Mouse (Mus musculus) spleen, postnatal 4 days (tissue): ENCODE data around the gene Fam53b.
A peak's percentile ranks its signal among the peaks of the same experiment; 100 is the strongest.

Source experiments
- DNase-seq, 2 experiments: peaks; one replicate each; pipeline ENCODE4 v3.0.0; 2022; ENCODE audit warnings: low spot score in 2 of 2

Gene Fam53b

DNA sequence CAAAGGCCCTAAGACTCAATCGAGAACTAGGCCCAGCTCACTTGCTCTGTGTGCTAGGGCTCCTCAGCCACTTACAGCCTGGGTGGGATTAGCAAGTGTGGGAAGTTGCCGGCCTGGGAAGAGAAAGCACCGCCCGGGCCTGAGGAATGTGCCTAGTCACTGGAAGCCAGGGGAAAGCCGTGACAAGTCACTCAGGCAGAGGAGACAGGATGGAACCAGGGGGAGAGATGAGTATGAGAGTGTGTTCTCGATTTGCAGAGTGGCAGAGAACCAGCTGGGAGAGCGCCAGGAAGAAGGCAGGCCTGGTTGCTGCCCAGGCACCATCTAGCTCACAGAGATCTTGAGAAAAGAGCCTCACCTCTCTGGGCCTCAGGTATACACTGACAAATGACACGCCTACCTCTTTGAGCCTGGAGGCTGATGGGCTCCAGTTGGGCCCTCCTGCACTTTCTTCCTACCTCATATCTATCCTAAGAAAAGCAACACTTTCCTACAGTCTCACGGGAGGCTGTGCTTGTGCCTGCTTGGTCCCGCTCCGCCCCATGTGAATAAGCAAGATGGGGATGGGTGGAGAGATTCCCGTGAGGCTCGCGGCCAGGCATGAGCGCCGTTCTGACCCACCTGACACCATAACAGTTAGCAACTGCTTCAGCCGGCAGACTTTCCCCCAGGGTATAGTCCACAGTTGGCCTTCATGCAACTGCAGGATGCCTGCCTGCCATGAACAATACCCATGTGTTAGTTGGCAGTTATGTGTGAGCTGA, 77.4 kb downstream of the Fam53b start:
- DNase-seq, result no peak

DNA sequence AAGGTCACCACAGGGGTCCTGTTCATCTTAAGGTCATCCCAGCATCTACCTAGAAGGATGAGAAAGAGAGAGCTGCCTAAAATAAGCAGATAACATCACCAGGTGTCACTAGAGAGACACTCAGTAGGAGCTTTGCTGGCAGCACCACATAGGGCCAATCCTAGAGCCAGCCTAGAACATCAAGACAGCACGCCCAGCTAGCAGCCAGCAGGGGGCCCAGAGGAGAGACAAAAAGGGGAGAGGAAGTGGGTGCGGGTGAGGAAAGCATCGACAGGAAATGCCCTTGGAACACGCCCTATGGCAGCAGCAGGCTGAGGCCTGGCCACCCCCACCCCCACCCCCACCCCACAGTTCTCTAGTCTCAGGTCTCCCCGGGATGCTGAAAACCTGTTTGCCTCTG, 78.5 kb downstream of the Fam53b start:
- peak; percentile 84 to 91 for DNase-seq

DNA sequence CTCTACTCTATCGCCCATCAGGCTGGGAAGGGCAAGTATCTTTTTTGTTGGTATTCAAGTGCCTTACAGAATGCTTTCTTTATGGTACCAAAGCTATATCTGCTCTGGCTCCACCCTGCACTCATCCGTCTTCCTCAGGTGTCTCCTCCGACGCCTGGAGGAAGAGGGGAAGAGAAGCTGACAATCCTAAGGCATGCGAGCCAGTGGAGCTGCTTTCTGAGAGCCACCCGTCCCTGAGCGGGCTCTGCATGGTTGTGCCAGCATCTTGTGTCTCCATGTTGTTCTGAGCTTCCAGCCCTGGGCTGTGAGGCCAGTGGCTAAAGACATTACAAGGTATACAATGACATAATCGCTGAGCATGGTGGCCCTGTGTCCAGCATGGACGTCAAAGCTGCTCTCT, 79.5 kb downstream of the Fam53b start:
- no peak for DNase-seq

DNA sequence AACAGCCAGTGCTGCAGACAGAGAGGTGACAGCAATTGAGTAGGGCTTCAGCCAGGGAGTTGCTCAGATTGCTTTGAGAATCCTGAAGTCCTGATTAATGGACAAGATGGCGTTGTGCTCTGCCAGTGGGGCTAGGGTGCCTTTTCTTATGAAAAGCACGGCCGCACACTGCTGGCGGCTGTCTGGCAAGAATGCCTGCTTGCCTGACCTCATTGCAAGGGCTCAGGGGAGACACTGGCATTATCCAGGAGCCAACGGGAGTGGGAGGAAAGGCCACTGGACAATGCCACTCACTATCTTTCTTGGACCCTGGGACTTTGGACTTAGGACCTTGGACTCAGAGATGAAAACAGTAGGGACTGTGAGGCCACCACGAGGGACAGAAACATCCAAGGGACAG, 80.2 kb downstream of the Fam53b start:
- DNase-seq, result no peak

DNA sequence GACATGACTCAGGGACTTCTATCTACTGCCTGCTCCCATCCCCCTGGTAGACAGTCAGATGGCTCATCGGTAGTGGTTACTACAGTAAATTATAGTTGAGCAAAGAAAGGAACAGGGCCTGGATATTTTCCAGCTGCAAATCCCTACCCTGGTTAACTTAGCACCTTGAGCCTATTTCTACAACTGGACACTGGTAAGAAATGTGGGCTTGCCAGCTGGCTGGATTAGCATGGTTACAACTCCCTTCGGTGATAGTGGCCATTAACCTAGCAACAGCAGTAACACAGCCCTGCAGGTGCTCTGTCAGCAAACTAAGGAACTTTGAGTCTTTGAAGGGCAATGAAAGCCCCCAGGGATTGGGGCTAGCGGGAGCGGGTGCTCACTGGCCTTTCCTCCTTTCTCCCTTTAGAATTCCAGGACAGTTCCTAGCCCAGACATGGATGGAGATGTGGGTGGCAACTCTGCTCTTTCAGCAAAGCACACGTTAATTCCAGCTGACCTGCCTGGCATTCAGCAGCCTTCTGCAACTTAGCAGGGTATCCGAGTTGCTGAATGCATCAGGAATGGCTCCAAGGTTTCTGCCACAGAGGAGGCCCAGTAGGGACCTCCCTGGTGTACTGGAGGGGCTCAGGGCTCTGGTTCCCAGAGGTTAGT, 81.4 kb downstream of the Fam53b start:
- DNase-seq, result no peak

DNA sequence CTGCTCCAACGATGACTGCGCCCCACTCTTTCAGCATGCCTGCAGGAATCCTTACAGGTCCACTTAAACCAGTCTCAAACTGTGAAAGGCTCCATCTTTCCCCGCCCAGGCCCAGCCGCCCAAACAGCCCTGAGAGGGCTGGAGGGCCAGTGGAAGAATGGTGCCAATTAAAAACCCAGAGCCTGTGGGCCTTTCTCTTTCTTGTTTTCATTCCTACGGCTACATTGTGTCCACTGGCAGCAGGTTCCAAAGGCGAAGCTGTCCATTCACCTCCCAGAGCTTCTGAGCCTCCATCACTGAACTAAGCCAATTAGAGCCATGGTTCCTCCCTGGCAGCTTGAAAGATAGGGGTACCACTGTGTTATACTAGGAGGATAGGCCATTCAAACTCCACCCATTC, 82.1 kb downstream of the Fam53b start:
- no peak for DNase-seq

DNA sequence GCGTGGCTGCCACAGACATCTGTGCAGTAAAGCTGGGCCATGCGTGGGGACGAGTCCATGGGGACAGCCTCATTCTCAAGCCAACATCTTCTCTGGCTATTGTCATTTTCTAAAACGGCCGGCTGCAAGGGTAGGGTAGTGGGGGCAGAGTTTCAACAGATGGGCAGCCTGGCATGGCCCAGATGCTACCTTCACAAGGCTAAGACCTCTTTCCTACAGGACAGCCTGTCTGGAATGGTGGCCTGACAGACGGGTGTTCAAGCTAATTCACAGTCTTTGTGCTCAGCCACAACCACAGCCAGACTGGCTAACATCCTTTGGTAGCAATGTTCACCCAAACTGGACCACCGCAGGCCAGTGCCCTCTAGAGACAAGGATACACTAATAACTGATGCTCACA, 83.2 kb downstream of the Fam53b start:
- DNase-seq, result no peak

DNA sequence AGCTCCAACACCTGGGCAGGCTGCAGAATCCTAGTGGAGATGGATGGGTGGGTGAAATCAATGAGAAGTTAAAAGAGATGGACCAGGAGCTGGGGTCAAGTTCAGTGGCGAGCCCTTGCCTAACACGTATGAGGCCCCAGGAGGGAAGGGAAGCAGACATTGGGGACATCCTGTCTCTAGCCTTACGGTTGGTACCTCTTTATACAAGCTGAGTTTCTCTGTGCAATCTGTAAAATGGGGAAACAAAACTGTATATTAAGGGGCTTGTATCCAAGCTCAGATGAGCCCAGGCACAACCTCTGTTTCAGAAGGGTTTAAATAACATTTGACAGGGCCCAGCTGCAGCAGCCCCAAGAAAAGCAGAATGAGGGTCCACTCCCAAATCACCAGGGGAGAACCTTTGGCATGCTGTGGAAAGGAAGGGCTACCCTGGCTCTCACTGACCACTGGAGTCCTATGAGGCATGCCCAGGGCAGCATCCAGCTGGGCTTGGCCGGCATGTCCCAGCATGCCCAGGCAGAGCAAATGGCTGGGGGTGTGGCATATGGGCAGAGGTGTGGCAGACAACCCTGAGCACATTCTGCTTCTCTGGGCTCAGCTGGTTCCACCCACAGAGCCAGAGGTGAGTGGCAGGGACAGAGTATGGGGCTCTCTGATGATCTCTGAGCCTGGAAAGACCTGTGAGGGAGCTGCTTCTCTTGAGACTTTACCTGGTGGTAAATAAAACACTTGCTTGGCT, 84.4 kb downstream of the Fam53b start:
- DNase-seq, result no peak

DNA sequence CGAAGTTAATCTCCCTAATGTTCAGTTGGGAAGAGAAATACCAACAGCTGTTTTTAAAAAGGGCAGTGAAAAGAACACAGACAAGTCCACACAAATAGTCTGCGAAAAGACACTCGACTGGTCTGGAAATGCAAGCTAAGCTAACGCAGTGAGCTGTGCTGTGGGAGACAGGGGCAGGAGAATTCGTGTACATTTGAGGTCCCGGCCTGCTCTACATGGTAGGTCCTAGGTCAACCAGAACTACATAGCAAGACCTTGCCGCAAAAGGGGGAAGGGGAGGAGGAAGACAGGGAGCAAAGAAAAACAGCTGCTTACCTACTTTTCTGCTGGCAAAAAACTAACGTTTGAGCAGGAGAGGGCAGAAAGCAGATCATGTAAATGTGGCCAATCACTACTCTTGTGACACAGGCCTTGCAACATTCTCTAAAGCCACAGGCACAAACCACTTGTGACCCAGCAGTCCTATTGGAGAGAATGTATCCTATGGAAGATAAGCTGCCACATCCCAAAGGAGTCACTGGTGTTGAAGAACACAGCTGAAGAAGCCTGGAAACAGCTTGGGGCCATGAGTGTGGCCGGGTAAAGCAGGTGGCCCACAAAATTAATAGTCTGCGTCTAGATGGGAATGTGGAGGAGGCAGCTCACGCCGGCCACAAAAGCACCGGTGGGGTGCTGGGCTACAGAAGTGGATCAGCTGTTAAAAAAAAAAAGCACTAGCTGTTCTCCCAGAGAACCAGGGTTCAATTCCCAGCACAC, 87.4 kb downstream of the Fam53b start:
- DNase-seq, result no peak

DNA sequence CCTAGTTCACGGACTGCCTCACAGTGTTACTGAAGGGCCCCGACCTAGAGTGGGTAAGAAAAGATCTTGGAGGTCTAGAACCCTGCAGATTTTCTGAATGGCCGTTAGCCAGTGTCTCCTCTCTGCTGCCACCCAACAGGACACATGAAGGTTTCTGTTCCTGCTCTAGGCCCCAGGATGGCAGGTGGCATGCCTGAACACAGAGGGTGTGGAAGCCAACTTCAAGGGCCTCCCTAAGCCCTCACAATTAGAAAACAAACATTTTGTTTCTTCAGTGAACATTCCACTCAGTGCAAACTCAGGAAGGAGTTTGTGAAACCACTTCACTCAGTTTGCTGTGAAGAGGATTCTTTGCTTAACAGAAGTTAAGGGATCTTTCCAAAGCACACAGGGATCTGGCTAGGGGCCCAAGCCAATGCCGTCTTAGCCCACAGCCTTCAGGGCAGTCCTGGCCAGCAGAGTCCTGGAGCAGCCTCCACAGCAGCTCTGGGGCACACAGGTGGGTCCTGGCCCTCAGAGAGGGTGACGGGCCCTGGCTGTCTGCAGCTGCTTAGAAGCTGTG, 89.1 kb downstream of the Fam53b start:
- DNase-seq, result no peak

DNA sequence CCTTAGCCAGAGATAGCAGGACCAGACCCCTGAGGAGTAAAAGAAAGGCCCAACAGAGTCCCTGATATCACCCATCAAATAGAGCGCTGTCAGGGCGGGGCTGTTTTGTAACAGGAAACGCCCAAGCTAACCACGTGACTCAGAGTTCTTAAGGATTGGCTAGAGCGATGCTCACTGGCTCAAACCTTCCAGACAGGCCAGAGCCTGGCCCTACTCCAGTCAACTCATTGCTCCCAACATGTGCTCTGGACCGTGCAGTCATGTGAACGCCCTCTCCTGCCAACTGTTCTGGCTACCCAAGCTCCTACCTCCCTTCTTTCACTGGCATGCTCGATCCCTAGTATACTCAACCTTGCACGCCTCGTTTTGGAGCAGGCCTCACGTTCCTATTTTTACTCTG, 89.8 kb downstream of the Fam53b start:
- peak in 1 of 2 experiments; percentile 56 for DNase-seq

DNA sequence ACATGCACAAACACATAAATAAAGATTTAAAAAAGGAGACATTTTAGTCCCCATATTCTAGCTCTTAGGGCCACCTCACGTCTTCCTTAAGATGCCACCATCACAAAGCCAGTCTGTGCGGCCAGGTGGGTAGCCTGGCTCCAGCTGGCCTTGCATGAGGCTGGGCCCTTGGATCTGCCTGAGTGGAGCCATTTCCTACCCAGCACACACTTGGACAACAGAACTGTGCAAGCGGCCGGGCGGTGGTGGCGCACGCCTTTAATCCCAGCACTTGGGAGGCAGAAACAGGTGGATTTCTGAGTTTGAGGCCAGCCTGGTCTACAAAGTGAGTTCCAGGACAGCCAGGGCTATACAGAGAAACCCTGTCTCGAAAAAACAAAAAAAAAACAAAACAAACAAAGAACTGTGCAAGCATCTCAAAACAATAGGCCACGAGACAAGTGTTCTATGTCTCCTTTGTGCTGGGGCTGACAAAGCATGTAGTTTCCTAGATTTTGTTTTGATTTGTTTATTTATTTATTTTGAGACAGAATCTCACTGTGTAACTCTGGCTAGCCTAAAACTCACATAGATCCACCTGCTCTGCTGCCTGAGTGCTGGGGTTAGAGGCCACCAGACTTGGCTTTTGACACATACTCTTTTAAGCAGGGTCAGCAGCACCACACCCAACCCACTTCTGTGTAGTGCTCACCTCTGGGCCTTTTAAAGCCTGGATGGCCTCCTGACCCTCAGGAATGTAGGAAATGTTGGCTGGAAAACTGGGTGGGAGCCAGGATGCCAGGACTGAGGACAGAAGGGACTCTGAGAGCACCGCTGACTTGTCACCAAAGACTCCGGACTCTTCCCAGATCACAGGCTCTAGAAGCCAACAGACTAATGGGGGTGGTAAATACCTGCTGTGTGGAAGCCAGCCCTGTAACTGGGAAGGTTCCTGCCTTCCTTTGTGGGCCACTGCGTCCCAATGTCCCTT, 91.0 kb downstream of the Fam53b start:
- DNase-seq, result no peak

DNA sequence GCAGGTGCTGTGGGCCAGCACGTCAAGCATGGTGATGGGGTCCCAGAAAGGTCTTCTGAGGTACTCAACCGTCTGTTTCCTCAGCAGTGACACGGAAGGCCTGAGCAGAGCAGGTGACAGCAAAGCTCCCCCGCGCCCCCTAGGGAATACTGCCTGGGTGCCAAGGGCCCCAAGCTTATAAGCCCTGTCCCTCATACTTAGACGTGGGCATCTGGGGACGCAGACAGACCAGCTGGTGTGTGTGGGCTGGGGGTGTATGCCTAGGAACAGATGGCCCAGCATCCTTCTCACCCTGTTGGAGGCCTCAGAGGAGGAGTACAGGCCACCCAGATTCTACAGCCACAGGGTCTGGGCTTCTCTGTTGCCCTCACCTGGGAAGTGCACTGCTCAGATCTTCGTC, 93.1 kb downstream of the Fam53b start:
- peak; percentile 81 to 91 for DNase-seq

DNA sequence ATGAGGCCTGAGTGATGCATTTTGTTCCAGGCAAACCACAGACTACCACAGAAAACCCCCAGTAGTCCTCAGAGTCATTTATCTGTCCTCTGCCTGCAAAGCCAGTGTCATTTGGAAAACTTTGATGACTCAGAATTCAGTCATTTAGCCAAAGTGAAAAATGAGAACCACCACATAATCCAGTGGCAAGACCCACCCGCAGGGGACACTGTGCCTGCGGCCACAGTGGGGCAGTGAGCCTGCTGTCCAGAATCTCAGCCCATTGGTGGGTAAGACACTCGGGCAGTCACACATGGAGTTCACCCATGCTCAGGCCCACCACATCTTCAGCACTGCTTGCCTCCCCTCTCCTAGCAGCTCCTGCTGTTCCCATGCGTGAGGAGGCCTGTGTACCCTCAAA, 94.1 kb downstream of the Fam53b start:
- no peak for DNase-seq

DNA sequence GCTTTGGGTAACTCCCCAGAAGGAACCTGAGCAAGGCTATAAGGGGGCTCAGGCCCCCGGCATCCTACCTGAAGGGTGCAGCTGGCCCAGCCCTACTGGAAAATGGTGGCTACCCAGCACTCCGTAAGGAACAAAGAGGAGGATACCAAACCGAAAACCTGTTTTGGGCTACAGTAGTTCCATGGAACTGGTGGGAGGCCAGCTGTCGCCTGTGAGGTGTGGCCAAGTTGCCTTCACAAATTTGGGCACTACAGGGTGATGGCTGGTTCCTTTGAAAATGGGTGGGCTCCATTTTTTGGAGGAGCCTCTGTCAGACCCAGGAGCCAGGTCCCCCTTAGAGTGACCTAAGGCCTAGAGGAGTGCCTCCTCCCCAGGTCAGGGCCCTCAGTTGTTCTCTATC, 98.4 kb downstream of the Fam53b start:
- DNase-seq, result no peak

DNA sequence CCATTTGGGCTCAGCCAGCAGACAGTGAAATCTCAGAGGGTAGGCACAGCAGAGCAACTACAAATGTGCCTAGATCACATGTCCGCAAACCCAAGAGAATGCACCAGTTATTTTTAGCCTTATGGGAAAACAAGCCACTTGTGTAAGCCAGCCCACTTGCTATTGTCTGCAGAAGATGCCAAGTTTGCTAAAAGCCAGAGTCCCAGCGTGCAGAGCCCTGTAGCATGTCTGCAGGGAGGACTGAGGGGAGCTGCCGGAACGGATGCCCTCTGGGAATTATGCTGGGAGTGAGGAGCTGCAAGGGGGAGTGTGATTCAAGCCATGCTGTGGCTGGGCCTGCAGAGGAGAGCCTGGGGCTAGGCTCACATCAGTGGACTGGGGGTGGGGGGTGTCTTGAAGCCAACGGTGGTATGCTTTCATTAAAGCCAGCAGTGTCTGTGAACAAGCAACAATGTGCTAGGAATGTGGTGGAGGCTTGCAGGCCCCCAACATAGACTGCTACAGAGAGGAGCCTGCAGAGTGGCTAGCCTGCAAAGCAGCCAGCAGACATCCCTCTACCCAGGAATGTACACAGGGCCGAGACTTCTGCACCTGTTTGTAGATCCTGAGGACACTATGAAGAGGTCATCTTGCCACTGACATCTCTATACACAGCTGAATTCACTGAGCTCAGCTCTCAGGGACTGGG, 99.3 kb downstream of the Fam53b start:
- DNase-seq, result no peak

DNA sequence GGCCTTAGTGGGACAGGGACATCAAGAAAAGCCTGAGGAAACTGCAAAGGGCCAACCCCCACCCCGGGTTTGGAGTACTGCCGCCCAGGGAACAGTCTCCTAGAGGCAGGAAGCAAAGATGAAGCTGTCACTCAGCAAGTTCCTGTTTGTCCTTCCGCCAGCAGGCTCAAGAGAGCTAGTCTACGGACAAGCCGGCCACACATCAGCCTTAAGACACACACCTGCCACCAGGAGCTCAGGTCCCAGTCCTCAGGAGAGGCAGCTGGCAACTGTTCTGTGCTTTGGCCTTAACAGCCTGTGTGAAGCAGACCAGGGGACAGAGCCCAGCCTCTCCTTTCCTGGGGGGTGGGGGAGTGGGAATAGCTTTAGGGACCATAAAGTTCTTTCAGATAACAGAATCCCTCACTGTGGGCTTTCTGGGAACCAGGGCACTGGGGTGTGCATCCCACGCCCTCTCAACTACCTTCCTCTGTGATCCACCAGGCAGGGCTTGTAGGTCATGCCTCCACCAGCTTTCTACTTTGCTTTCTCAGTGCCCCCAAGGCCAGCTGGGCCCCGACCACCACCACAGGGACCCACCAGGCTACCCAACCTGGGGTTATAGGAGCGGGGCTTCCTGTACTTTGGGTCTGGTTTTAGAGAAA, 100.1 kb downstream of the Fam53b start:
- DNase-seq, result peak in 1 of 2 experiments; percentile 57

DNA sequence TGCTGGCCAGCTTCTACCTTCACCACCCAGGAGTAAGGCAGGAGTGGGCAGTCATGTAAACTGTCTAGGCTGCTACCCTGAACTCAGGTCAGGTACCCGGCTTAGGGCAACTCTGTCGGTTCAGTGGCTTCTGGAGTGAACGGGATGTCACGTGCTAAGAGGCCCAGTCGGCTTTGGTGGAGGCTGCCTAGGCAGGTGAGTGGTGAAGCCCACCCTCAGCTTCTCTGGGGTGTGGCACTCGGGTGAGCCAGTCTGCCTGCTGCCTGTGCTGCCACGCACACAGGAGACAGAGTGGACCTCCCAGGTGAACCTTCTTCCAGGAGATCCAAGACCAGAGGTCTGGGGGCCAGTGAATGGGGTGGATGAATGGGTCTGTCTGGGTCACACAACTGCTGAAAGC, 100.7 kb downstream of the Fam53b start:
- DNase-seq, result no peak

DNA sequence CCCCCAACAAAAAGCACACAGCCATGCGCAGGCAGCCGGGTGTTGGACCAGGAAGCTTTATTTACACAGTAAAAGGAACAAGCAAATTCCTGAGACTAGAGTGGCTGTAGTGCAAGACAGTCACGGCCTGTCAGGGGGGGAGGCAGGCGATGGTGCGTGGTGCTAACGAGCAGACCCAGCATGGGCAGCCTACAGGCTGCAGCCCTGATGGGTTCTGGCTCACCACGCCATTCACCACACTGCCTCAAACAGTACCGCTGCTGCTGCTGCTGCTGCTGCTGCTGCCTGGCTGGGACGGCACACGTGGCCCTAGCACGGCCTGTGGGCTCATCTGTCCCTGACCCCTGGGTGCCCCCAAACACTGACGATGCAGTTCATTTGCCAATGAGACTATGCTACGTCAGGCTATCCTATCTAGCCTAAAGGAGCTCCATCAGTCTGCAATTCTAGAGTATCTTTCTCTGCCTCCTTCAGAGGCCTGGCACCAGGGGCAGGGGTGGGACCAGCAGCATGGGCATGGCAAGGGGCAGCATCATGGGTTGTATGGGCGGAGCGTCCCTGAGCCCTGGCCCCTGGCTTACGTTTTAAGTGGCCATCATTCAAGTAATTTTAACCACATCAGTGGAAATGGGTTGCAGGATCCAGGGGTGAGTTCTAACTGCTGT, 101.5 kb downstream of the Fam53b start:
- DNase-seq, result no peak
